Mouse (Mus musculus): ENCODE data around the gene Gm45623.

DNA sequence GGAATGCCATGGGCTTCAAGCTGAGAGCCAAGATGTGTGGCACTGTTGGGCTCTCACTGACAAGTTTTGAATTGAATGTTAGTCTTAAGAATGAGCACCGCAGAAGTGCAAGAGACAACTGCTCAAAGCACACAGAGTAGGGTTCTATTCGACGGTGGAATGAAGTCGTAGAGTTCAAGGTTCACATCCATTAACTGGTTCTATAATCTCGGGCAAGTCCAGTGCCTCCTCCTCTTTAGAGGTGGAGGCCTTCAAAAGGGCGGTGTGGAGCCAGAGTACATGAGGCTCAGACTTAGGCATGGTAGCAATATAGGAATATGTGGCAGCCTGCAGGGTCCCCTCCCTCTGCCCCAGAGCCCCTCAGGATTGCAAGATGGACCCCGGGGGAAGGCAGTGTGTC, 43.8 kb upstream of the Gm45623 start:
- TF ChIP-seq CTCF (IDR thresholded peaks at IDR 0.05; ENCODE audit: borderline replicate concordance, extremely low read depth, insufficient read depth, insufficient read length) (no peak), POLR2A (IDR thresholded peaks at IDR 0.05; ENCODE audit: borderline replicate concordance, extremely low read depth, insufficient read depth, insufficient read length, poor library complexity, severe bottlenecking) (no peak)

Measured in brain, embryonic 14.5 days (tissue).